Mouse (Mus musculus) stomach, embryonic 16.5 days (tissue): ENCODE results near the gene Nfe2l3. TPM values are rescaled to one million over a fixed set of nuclear protein-coding genes. Genes with fewer than 3 reads are reported as not detected.

Experiments
- ATAC-seq: fragments of 200-750 bp; cut with Nextera tagmentation; 2 replicates; pipeline ENCODE4 v1.8.0; 2017; ENCODE audit warnings: moderate number of reproducible peaks, moderate TSS enrichment; ENCODE audit not compliant: insufficient read depth, low FRiP score
- H3K27ac ChIP-seq: fragments of 300-500 bp; sonication (generic); 2 replicates; pipeline ENCODE4 v1.5.1; 2014; ENCODE audit warnings: low read length
- H3K27me3 ChIP-seq: fragments of 300-500 bp; sonication (generic); 2 replicates; pipeline ENCODE4 v1.6.1; 2014; ENCODE audit warnings: low read length, control low read depth, mixed read lengths; ENCODE audit not compliant: control insufficient read depth, insufficient read depth
- H3K36me3 ChIP-seq: fragments of 300-500 bp; sonication (generic); 2 replicates; pipeline ENCODE4 v1.6.1; 2014; ENCODE audit warnings: low read length; ENCODE audit not compliant: control insufficient read depth, insufficient read depth
- H3K4me1 ChIP-seq: fragments of 300-500 bp; sonication (generic); 2 replicates; pipeline ENCODE4 v1.6.1; 2014; ENCODE audit warnings: low read length, control low read depth, mixed read lengths; ENCODE audit not compliant: control insufficient read depth, insufficient read depth
- H3K4me2 ChIP-seq: fragments of 300-500 bp; sonication (generic); 2 replicates; pipeline ENCODE4 v1.6.1; 2014; ENCODE audit warnings: low read depth, low read length, mixed read lengths
- H3K4me3 ChIP-seq: fragments of 300-500 bp; sonication (generic); replicated peaks from 2 replicates; pipeline ENCODE4 v1.5.1; 2014; ENCODE audit warnings: mild to moderate bottlenecking, low read length
- H3K9ac ChIP-seq: fragments of 300-500 bp; sonication (generic); 2 replicates; pipeline ENCODE4 v1.6.1; 2014; ENCODE audit warnings: low read length
- H3K9me3 ChIP-seq: fragments of 300-500 bp; sonication (generic); replicated peaks from 2 replicates; pipeline ENCODE4 v1.6.1; 2016; ENCODE audit warnings: low read length, control low read depth; ENCODE audit not compliant: control insufficient read depth
- WGBS: fragments of 180-500 bp; shearing (Covaris S2); extraction: QIAGEN DNeasy Blood & Tissue Kit; methylation state at CpG from one replicate; pipeline ENCODE4 v1.1.7; 2014; 5-methylcytosine and 5-hydroxymethylcytosine counted together
- polyA plus RNA-seq: library from polyadenylated mRNA; unstranded; fragments of >200 nt; fragmentation: Nextera tagmentation; extraction: Ambion mirVana; gene quantifications from 2 replicates; pipeline ENCODE4 v1.2.1, GENCODE M21; 2015

Gene Nfe2l3
- polyA plus RNA-seq, 1 experiment from 2014 or later = 7.0 TPM

GRCm38 (mm10) chr6:51437665-51438064 is 5.2 kb downstream of the Nfe2l3 start:
- peaks cover 10% of the 10 kb centered on the region for H3K27me3 ChIP-seq
- peak overlapping the region; percentile 54; the same call in 1 of the 2 replicates for H3K27ac ChIP-seq
- peak; percentile 77; the same call in 1 of the 2 replicates for ATAC-seq
- H3K36me3 ChIP-seq = no peaks in the 10 kb centered on the region
- H3K9ac ChIP-seq = no peak overlapping the region
- no peak overlapping the region for H3K4me3 ChIP-seq
- 51% methylated on average over 4 of the region's 4 CpGs for WGBS
- H3K4me1 ChIP-seq = peaks cover 15% of the 10 kb centered on the region; the same call in 1 of the 2 replicates
- no peaks in the 10 kb centered on the region for H3K9me3 ChIP-seq
- peak overlapping the region; percentile 4; the same call in 1 of the 2 replicates for H3K4me2 ChIP-seq

- H3K9ac ChIP-seq = no peak overlapping the region
- no peak overlapping the region for H3K4me2 ChIP-seq
- H3K36me3 ChIP-seq = no peaks in the 10 kb centered on the region
- peaks cover 6% of the 10 kb centered on the region; the same call in 1 of the 2 replicates for H3K4me1 ChIP-seq
- H3K27me3 ChIP-seq = no peaks in the 10 kb centered on the region; the same call in 1 of the 2 replicates
- 83% methylated on average over 9 of the region's 9 CpGs for WGBS
- ATAC-seq = no peak
- no peaks in the 10 kb centered on the region for H3K9me3 ChIP-seq
- no peak overlapping the region for H3K4me3 ChIP-seq
- no peak overlapping the region for H3K27ac ChIP-seq
Measured at GRCm38 (mm10) chr6:51438826-51439330, 6.4 kb downstream of the Nfe2l3 start.

GRCm38 (mm10) chr6:51442191-51442835 is 9.8 kb downstream of the Nfe2l3 start:
- Histone ChIP-seq H3K27me3 (no peaks in the 10 kb centered on the region), H3K27ac (no peak overlapping the region), H3K4me3 (no peak overlapping the region), H3K4me2 (no peak overlapping the region), H3K9ac (no peak overlapping the region), H3K36me3 (no peaks in the 10 kb centered on the region), H3K9me3 (no peaks in the 10 kb centered on the region), H3K4me1 (peaks cover 2% of the 10 kb centered on the region; the same call in 1 of the 2 replicates)
- no peak for ATAC-seq
- 47% methylated on average over 9 of the region's 9 CpGs for WGBS

GRCm38 (mm10) chr6:51452927-51453503 is 20.5 kb downstream of the Nfe2l3 start:
- Histone ChIP-seq H3K36me3 (0 out of 2 replicates have a peak, but pooled peaks cover under 1% of the 10 kb centered on the region), H3K4me1 (no peaks in the 10 kb centered on the region), H3K9ac (no peak overlapping the region), H3K4me3 (no peak overlapping the region), H3K4me2 (no peak overlapping the region), H3K9me3 (no peaks in the 10 kb centered on the region), H3K27ac (no peak overlapping the region), H3K27me3 (no peaks in the 10 kb centered on the region)
- no peak for ATAC-seq
- WGBS = 57% methylated on average over 7 of the region's 7 CpGs

- Histone ChIP-seq H3K4me2 (no peak overlapping the region), H3K9ac (no peak overlapping the region), H3K36me3 (peaks cover 6% of the 10 kb centered on the region; the same call in 1 of the 2 replicates), H3K4me3 (no peak overlapping the region), H3K27ac (no peak overlapping the region), H3K27me3 (no peaks in the 10 kb centered on the region), H3K9me3 (no peaks in the 10 kb centered on the region), H3K4me1 (no peaks in the 10 kb centered on the region)
- 30% methylated on average over 3 of the region's 3 CpGs for WGBS
- ATAC-seq = no peak
Measured at GRCm38 (mm10) chr6:51454949-51455348, 22.5 kb downstream of the Nfe2l3 start.

GRCm38 (mm10) chr6:51456198-51456597 is 23.7 kb downstream of the Nfe2l3 start:
- H3K4me1 ChIP-seq = no peaks in the 10 kb centered on the region
- WGBS = 59% methylated on average over 1 of the region's 1 CpGs
- peaks cover 15% of the 10 kb centered on the region; the same call in 1 of the 2 replicates for H3K36me3 ChIP-seq
- no peak overlapping the region for H3K4me3 ChIP-seq
- no peaks in the 10 kb centered on the region for H3K9me3 ChIP-seq
- no peaks in the 10 kb centered on the region for H3K27me3 ChIP-seq
- no peak overlapping the region for H3K4me2 ChIP-seq
- ATAC-seq = no peak
- no peak overlapping the region for H3K9ac ChIP-seq
- no peak overlapping the region for H3K27ac ChIP-seq

GRCm38 (mm10) chr6:51457283-51457682 is 24.8 kb downstream of the Nfe2l3 start:
- Histone ChIP-seq H3K27me3 (no peaks in the 10 kb centered on the region), H3K4me1 (no peaks in the 10 kb centered on the region), H3K27ac (no peak overlapping the region), H3K9ac (no peak overlapping the region), H3K9me3 (no peaks in the 10 kb centered on the region), H3K4me2 (no peak overlapping the region), H3K4me3 (no peak overlapping the region), H3K36me3 (peaks cover 16% of the 10 kb centered on the region)
- WGBS = 68% methylated on average over 3 of the region's 3 CpGs
- ATAC-seq = no peak

GRCm38 (mm10) chr6:51457770-51458387 is 25.4 kb downstream of the Nfe2l3 start:
- WGBS = 69% methylated on average over 8 of the region's 8 CpGs
- H3K4me3 ChIP-seq = no peak overlapping the region
- H3K27me3 ChIP-seq = no peaks in the 10 kb centered on the region
- no peaks in the 10 kb centered on the region for H3K4me1 ChIP-seq
- H3K27ac ChIP-seq = no peak overlapping the region
- no peak overlapping the region for H3K4me2 ChIP-seq
- H3K36me3 ChIP-seq = peaks cover 16% of the 10 kb centered on the region
- H3K9ac ChIP-seq = no peak overlapping the region
- H3K9me3 ChIP-seq = no peaks in the 10 kb centered on the region
- no peak for ATAC-seq

GRCm38 (mm10) chr6:51458925-51459312 is 26.4 kb downstream of the Nfe2l3 start:
- no peak overlapping the region for H3K4me2 ChIP-seq
- H3K4me3 ChIP-seq = no peak overlapping the region
- 31% methylated on average over 2 of the region's 2 CpGs for WGBS
- no peak overlapping the region for H3K9ac ChIP-seq
- H3K4me1 ChIP-seq = peaks cover 4% of the 10 kb centered on the region; the same call in 1 of the 2 replicates
- H3K27ac ChIP-seq = no peak overlapping the region
- no peaks in the 10 kb centered on the region for H3K9me3 ChIP-seq
- H3K27me3 ChIP-seq = no peaks in the 10 kb centered on the region
- H3K36me3 ChIP-seq = peaks cover 24% of the 10 kb centered on the region
- no peak for ATAC-seq
